ENCODE assay signal across 10 mouse cellular contexts in the genomic region with DNA sequence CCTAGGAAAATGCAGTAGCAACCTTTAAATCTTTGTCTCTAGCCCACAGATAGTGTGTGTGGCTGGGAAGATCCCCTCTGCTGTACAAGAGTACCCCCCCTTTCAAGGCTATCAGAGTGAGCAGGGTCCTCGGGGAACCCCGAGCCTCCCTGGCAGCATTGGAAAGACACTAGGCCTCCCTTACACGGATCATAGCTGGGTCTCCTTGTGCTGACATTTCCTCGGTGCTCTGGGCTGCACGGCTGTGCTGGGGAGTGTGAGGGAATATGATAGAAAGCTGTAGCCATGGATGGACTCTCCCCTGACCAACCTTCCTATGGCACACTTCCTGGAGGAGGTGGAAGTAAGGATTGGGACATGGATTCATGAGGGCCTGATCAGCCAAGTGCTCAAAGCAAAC. TPM values are rescaled to one million over a fixed set of nuclear protein-coding genes. Genes with fewer than 3 reads are reported as not detected.
A peak's percentile ranks its signal among the peaks of the same experiment; 100 is the strongest.
DNase-seq lines count a peak whose midpoint lies in the region; ATAC-seq lines count a peak whose summit lies in the region.
"Not testable (repeated sequence)": the region's sequence is repeated elsewhere in the genome, so short reads cannot be mapped to it uniquely, and the experiment has no call there.
"Had no signal": no experiment of that assay in that cellular context is flagged by ENCODE, and none has a peak within 500 bp of the region (broad histone marks: within the 10 kb centered on the region; RNA-seq: fewer than 3 reads in every experiment).

No protein-coding gene starts in this region.

- H3K9ac ChIP-seq in midbrain, embryonic 11.5 days (ENCODE audit: low read length) = not testable (repeated sequence)

- H3K9me3 ChIP-seq in midbrain, embryonic 11.5 days (ENCODE audit: control insufficient read depth, low read length) = not testable (repeated sequence)

- H3K27me3 ChIP-seq in midbrain, embryonic 11.5 days (ENCODE audit: control insufficient read depth, insufficient read depth, low read length) = not testable (repeated sequence)

- H3K4me3 ChIP-seq in midbrain, embryonic 11.5 days (ENCODE audit: low read depth, low read length) = not testable (repeated sequence)

- not testable (repeated sequence) for ATAC-seq in midbrain, embryonic 11.5 days (ENCODE audit: low FRiP score)

- DNase-seq in heart, adult 11 months = peak; percentile 80
- DNase-seq in midbrain, embryonic 11.5 days (ENCODE audit: low spot score, missing footprints) = peak; percentile 72

- H3K4me1 ChIP-seq in midbrain, embryonic 11.5 days (ENCODE audit: control insufficient read depth, insufficient read depth, low read length) = not testable (repeated sequence)

- not testable (repeated sequence) for H3K4me2 ChIP-seq in midbrain, embryonic 11.5 days

- H3K27ac ChIP-seq in midbrain, embryonic 11.5 days (ENCODE audit: low read depth, low read length) = not testable (repeated sequence)

- WGBS in midbrain, embryonic 11.5 days = 87% methylated on average over 5 of the region's 5 CpGs

- H3K36me3 ChIP-seq in midbrain, embryonic 11.5 days (ENCODE audit: control insufficient read depth, insufficient read depth, low read length) = not testable (repeated sequence)

RNA-seq across cellular contexts. Expression of a gene that starts 27.4 kb away (rescaled TPM):
- polyA plus RNA-seq in midbrain, embryonic 11.5 days (2014; fragmentation: Nextera tagmentation; extraction: Ambion mirVana) = not detected in 2 replicates
- polyA plus RNA-seq: activated CD4-positive, CD25-positive, alpha-beta regulatory T cell, adult 4 months; brain, embryonic 14.5 days; CD4-positive, CD25-positive, alpha-beta regulatory T cell, adult 4 months; cerebellum, adult 2 months; G1E; Patski had no signal

RNA-seq across cellular contexts. Expression of a gene that starts 50.6 kb away (rescaled TPM):
- not detected in 2 replicates for polyA plus RNA-seq in midbrain, embryonic 11.5 days (2014; fragmentation: Nextera tagmentation; extraction: Ambion mirVana)
- polyA plus RNA-seq: activated CD4-positive, CD25-positive, alpha-beta regulatory T cell, adult 4 months; adrenal gland, adult 2 months; brain, embryonic 14.5 days; C2C12; CD4-positive, CD25-positive, alpha-beta regulatory T cell, adult 4 months; cerebellum, adult 2 months; G1E had no signal
